Mouse (Mus musculus) sigmoid colon, adult 10 weeks (tissue): ENCODE results near the gene Plagl2. TPM values are rescaled to one million over a fixed set of nuclear protein-coding genes. Genes with fewer than 3 reads are reported as not detected.

Source experiments
- polyA plus RNA-seq: library from polyadenylated mRNA; stranded (reverse); fragments of 350-450 nt; fragmentation: Illumina TruSeq; extraction: RNeasy Lipid Tissue Mini Kit (QIAGEN cat#74804); gene quantifications from one replicate; pipeline ENCODE4 v1.2.3, GENCODE M21; 2014; ENCODE audit warnings: low read depth, low replicate concordance

Plagl2 gene
- 25.4 TPM for polyA plus RNA-seq

GRCm38 (mm10) chr2:153241250-153242014, at the start of gene Plagl2, which contains the start of gene Pofut1:
Plagl2 (minus strand) TSS chr2:153241426.
Pofut1 (plus strand) TSS chr2:153241533.

DNA sequence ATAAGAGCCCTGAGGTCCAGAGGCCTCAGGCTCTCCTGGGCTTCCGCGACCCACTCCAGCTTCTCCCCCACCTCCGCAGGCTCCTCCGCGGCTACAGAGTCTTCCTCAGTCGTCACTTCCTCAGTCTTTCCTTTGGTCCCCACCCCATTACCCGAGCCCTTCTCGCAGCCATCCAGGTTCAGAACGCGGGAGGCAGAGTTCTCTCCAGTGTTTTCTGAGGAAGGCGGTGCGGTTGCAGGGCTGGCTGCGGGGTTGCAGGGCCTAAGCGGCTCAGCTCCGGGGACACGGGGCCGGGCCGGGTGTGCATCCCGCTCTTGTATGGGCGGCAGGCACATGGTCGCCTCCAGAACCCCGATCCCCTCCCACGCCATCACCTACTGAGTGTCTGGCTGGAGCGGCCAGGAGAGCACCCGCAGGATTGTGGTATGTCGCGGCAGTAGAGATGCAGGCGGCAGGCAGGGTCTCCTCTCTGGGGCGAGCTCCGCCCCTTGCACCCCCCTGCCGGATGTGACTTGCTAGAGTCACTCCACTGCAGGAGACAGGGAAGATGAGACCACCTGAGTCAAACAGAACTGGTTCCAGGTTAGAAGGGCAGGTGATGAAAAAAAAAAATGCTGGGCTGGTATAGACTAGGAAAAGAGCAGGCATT, 16.2 kb downstream of the Plagl2 start, which contains the start of gene Tspyl3:
TSS of gene Tspyl3 (minus strand) at position 496 of the 649 bp plus-strand sequence.

Other genes with a start within 250 kb of the Plagl2 start
- 38.5 TPM for gene Pdrg1, start 226.0 kb downstream of the Plagl2 start, polyA plus RNA-seq
- gene Xkr7, start 209.6 kb downstream of the Plagl2 start, polyA plus RNA-seq: not detected
- 0.91 TPM for gene Ccm2l, start 175.5 kb downstream of the Plagl2 start, polyA plus RNA-seq
- gene Hck, start 133.0 kb downstream of the Plagl2 start, polyA plus RNA-seq: 0.41 TPM
- 75.4 TPM for gene Tm9sf4, start 80.1 kb downstream of the Plagl2 start, polyA plus RNA-seq
- 1.6 TPM for gene Tspyl3, start 16.0 kb downstream of the Plagl2 start, polyA plus RNA-seq
- 20.4 TPM for gene Pofut1, start 107 bp upstream of the Plagl2 start, polyA plus RNA-seq
- 24.2 TPM for gene Kif3b, start 50.0 kb upstream of the Plagl2 start, polyA plus RNA-seq
- gene Asxl1, start 104.4 kb upstream of the Plagl2 start, polyA plus RNA-seq: 26.2 TPM